Mouse (Mus musculus): ENCODE data around the gene Slc43a1.

Gene Slc43a1

GRCm38 (mm10) chr2:84831666-84832391 lies 6.8 kb upstream of the Slc43a1 start:
- peak; percentile 85 for DNase-seq

GRCm38 (mm10) chr2:84837107-84837506 lies 1.5 kb upstream of the Slc43a1 start:
- peak; percentile 15 for DNase-seq

- DNase-seq = no peak
Observed at GRCm38 (mm10) chr2:84837817-84838592, 645 bp upstream of the Slc43a1 start.

GRCm38 (mm10) chr2:84838993-84839980 lies 637 bp downstream of the Slc43a1 start:
- DNase-seq = no peak

- DNase-seq = no peak
Observed at GRCm38 (mm10) chr2:84840016-84840747, 1.5 kb downstream of the Slc43a1 start.

- DNase-seq = no peak
Observed at GRCm38 (mm10) chr2:84840748-84841563, 2.3 kb downstream of the Slc43a1 start.

GRCm38 (mm10) chr2:84841905-84842304 lies 3.3 kb downstream of the Slc43a1 start:
- DNase-seq = no peak

GRCm38 (mm10) chr2:84843654-84844053 lies 5.0 kb downstream of the Slc43a1 start:
- DNase-seq = no peak

- DNase-seq = no peak
Observed at GRCm38 (mm10) chr2:84845226-84845625, 6.6 kb downstream of the Slc43a1 start.

GRCm38 (mm10) chr2:84850407-84851129 lies 11.9 kb downstream of the Slc43a1 start:
- no peak for DNase-seq

GRCm38 (mm10) chr2:84851130-84852040 lies 12.7 kb downstream of the Slc43a1 start:
- no peak for DNase-seq

- no peak for DNase-seq
Observed at GRCm38 (mm10) chr2:84855732-84856131, 17.1 kb downstream of the Slc43a1 start.

GRCm38 (mm10) chr2:84858551-84858950 lies 19.9 kb downstream of the Slc43a1 start:
- no peak for DNase-seq

GRCm38 (mm10) chr2:84859991-84860780 lies 21.5 kb downstream of the Slc43a1 start:
- DNase-seq = no peak

GRCm38 (mm10) chr2:84861430-84861829 lies 22.8 kb downstream of the Slc43a1 start:
- no peak for DNase-seq

- DNase-seq = no peak
Observed at GRCm38 (mm10) chr2:84862231-84862630, 23.6 kb downstream of the Slc43a1 start.

GRCm38 (mm10) chr2:84865616-84866571 lies 27.2 kb downstream of the Slc43a1 start:
- DNase-seq = peak; percentile 61
